ENCODE assay signal across 21 mouse cellular contexts in genomic region chr8:93973831-93974375, GRCm38 (mm10). TPM values are rescaled to one million over a fixed set of nuclear protein-coding genes. Genes with fewer than 3 reads are reported as not detected.
DNase-seq lines count a peak whose midpoint lies in the region; ATAC-seq and TF ChIP-seq lines count a peak whose summit lies in the region.
"Had no signal": no experiment of that assay in that cellular context is flagged by ENCODE, and none has a peak within 500 bp of the region (broad histone marks: within the 10 kb centered on the region; RNA-seq: fewer than 3 reads in every experiment).

No protein-coding gene starts in this region.

- no peak overlapping the region for H3K27ac ChIP-seq in cerebellum, adult 2 months (ENCODE audit: insufficient read depth, low read length)
- 0 out of 2 replicates have a peak overlapping the region, but pooled peaks have one; percentile 43 for H3K27ac ChIP-seq in layer of hippocampus, adult 2 months
- peak overlapping the region; percentile 54 for H3K27ac ChIP-seq in intestine, postnatal 0 days (ENCODE audit: low read depth, low read length)
- peak overlapping the region; percentile 81; the same call in 1 of the 2 replicates for H3K27ac ChIP-seq in liver, postnatal 0 days (ENCODE audit: low read depth)
- H3K27ac ChIP-seq: embryonic facial prominence, embryonic 15.5 days; heart, adult 2 months; lung, embryonic 15.5 days; macrophage; stomach, postnatal 0 days had no signal

- H3K9ac ChIP-seq in intestine, postnatal 0 days (ENCODE audit: low read depth, low read length) = no peak overlapping the region
- H3K9ac ChIP-seq in liver, postnatal 0 days (replicated peaks) = no peak overlapping the region
- H3K9ac ChIP-seq: embryonic facial prominence, embryonic 15.5 days; lung, embryonic 15.5 days had no signal

- 34% methylated on average over 13 of the region's 13 CpGs for WGBS in cerebellum, adult 2 months
- 82% methylated on average over 13 of the region's 13 CpGs for WGBS in intestine, postnatal 0 days
- 85% methylated on average over 13 of the region's 13 CpGs for WGBS in liver, postnatal 0 days (ENCODE audit: insufficient replicate concordance)

- TF ChIP-seq EP300 in liver, postnatal 0 days (IDR thresholded peaks at IDR 0.05; ENCODE audit: low read depth) = no peak

- no peak overlapping the region for H3K4me2 ChIP-seq in intestine, postnatal 0 days (replicated peaks; ENCODE audit: low read depth)
- no peak overlapping the region for H3K4me2 ChIP-seq in liver, postnatal 0 days (ENCODE audit: low read depth, low read length)
- H3K4me2 ChIP-seq: embryonic facial prominence, embryonic 15.5 days; lung, embryonic 15.5 days; midbrain, embryonic 11.5 days had no signal

- peaks cover 71% of the 10 kb centered on the region for H3K36me3 ChIP-seq in intestine, postnatal 0 days (ENCODE audit: control insufficient read depth, insufficient read depth)
- H3K36me3 ChIP-seq in liver, postnatal 0 days (replicated peaks; ENCODE audit: insufficient read depth, low read length) = peaks cover 71% of the 10 kb centered on the region

- peak; percentile 47 to 48 for DNase-seq in cerebellum, adult 2 months
- no peak for DNase-seq in cerebellum, adult 11 months
- no peak for DNase-seq in layer of hippocampus, adult 2 months (ENCODE audit: low spot score in 2 of 2)
- no peak for DNase-seq in layer of hippocampus, adult 9-11 months
- DNase-seq in liver, postnatal 0 days = no peak
- DNase-seq in urinary bladder, postnatal 10 days (ENCODE audit: low spot score) = no peak
- DNase-seq: adrenal gland, postnatal 14 days; gastrocnemius, postnatal 14 days; kidney, postnatal 36 days; right cerebral cortex, postnatal 25 days; thymus, postnatal 36 days had no signal

- ATAC-seq in intestine, postnatal 0 days = no peak
- ATAC-seq in liver, postnatal 0 days = no peak
- ATAC-seq in frontal cortex, adult (ENCODE audit: low TSS enrichment) = no peak
- ATAC-seq: inflammation-experienced regulatory T-cells, adult 6 months had no signal

- H3K4me1 ChIP-seq in cerebellum, adult 2 months (ENCODE audit: control insufficient read depth, insufficient read depth, low read length) = peaks cover 20% of the 10 kb centered on the region
- 0 out of 2 replicates have a peak, but pooled peaks cover 2% of the 10 kb centered on the region for H3K4me1 ChIP-seq in intestine, postnatal 0 days (replicated peaks; ENCODE audit: control insufficient read depth, insufficient read depth, low read length)
- H3K4me1 ChIP-seq in liver, postnatal 0 days (ENCODE audit: insufficient read depth) = peaks cover 4% of the 10 kb centered on the region
- H3K4me1 ChIP-seq: embryonic facial prominence, embryonic 15.5 days; lung, embryonic 15.5 days had no signal

- TF ChIP-seq POLR2A in cerebellum, adult 2 months (IDR thresholded peaks at IDR 0.05; ENCODE audit: borderline replicate concordance, insufficient read depth, low read length) = no peak

- no peaks in the 10 kb centered on the region for H3K27me3 ChIP-seq in cerebellum, adult 2 months (ENCODE audit: control insufficient read depth, insufficient read depth, low read length)
- H3K27me3 ChIP-seq in intestine, postnatal 0 days (replicated peaks; ENCODE audit: control insufficient read depth, insufficient read depth, low read length) = no peaks in the 10 kb centered on the region
- H3K27me3 ChIP-seq in liver, postnatal 0 days (ENCODE audit: insufficient read depth, low read length) = no peaks in the 10 kb centered on the region
- H3K27me3 ChIP-seq: embryonic facial prominence, embryonic 15.5 days; lung, embryonic 15.5 days had no signal

- H3K9me3 ChIP-seq in intestine, postnatal 0 days (ENCODE audit: control insufficient read depth) = no peaks in the 10 kb centered on the region
- no peaks in the 10 kb centered on the region for H3K9me3 ChIP-seq in liver, postnatal 0 days (ENCODE audit: low read length)
- H3K9me3 ChIP-seq: embryonic facial prominence, embryonic 15.5 days; G1E; lung, embryonic 15.5 days had no signal

- no peak for TF ChIP-seq CTCF in cerebellum, adult 2 months (IDR thresholded peaks at IDR 0.05; ENCODE audit: borderline replicate concordance, insufficient read depth, low read depth, low read length)
- no peak for TF ChIP-seq CTCF in layer of hippocampus, adult 2 months (conservative IDR thresholded peaks at IDR 0.05)
- no peak for TF ChIP-seq CTCF in intestine, postnatal 0 days (IDR thresholded peaks at IDR 0.05; ENCODE audit: low read depth)
- no peak for TF ChIP-seq CTCF in liver, postnatal 0 days (IDR thresholded peaks at IDR 0.05; ENCODE audit: low read depth)

- no peak overlapping the region for H3K4me3 ChIP-seq in cerebellum, adult 2 months (replicated peaks; ENCODE audit: insufficient read depth, low read depth, low read length)
- no peak overlapping the region for H3K4me3 ChIP-seq in layer of hippocampus, adult 2 months
- no peak overlapping the region for H3K4me3 ChIP-seq in intestine, postnatal 0 days (ENCODE audit: low read depth, low read length)
- no peak overlapping the region for H3K4me3 ChIP-seq in liver, postnatal 0 days (ENCODE audit: low read depth, low read length)
- H3K4me3 ChIP-seq: embryonic facial prominence, embryonic 15.5 days; heart, adult 2 months; lung, embryonic 15.5 days had no signal

RNA-seq across cellular contexts. Expression of gene Amfr, which starts 38.7 kb away (rescaled TPM):
- polyA plus RNA-seq in cerebellum, adult 2 months (2012; rRNA removed) = 139 and 144 TPM in 2 replicates
- total RNA-seq in layer of hippocampus, adult 2 months (2021) = 100 to 1,000 TPM; 122 to 128 TPM
- 61.8 and 65.0 TPM in 2 replicates for polyA plus RNA-seq in intestine, postnatal 0 days (2015; fragmentation: Nextera tagmentation; extraction: Ambion mirVana)
- polyA plus RNA-seq in liver, postnatal 0 days (2015; fragmentation: Nextera tagmentation; extraction: Ambion mirVana) = 60.2 and 66.9 TPM in 2 replicates

Comparison
In these comparisons a context has a peak if more than half of its experiments do, and no peak if none do; other contexts are left out.
1. DNase-seq: peak in cerebellum, adult 2 months (2 of 2); none in cerebellum, adult 11 months (single experiment), layer of hippocampus, adult 2 months (0 of 2), layer of hippocampus, adult 9-11 months (single experiment), liver, postnatal 0 days (single experiment) and urinary bladder, postnatal 10 days (single experiment).